Mouse (Mus musculus) cerebellum, adult 9-11 months (tissue): Measurements from ENCODE around the gene Noxred1.
"Not testable (repeated sequence)": the region's sequence is repeated elsewhere in the genome, so short reads cannot be mapped to it uniquely, and the experiment has no call there.

ENCODE experiments used
- DNase-seq: peaks from one replicate; pipeline ENCODE4 v3.0.0; 2022

Noxred1 gene

GRCm38 (mm10) chr12:87226801-87227200 is 11.7 kb downstream of the Noxred1 start:
- DNase-seq: no peak

GRCm38 (mm10) chr12:87224950-87225349 is 13.6 kb downstream of the Noxred1 start:
- DNase-seq: no peak

GRCm38 (mm10) chr12:87219362-87219761 is 19.2 kb downstream of the Noxred1 start:
- DNase-seq: no peak

DNA sequence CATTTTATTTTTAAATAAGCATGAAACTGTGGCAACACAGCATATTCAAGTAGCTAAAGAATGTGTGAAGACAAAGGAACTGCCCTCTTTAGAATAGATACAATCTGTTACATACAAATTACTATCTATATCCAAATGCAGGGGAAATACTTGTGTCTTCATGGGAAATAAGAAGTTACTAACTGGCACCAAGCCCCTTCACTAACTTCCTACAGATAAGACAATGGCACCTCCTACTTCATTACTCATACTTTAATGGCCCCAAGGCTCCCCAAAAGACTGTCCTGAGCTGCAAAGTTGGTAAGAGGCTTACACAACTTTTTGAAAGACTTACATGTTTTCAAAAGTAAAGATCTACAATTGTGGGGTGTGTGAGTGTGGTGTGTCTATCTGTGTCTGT is 20.9 kb downstream of the Noxred1 start:
- DNase-seq: no peak

DNA sequence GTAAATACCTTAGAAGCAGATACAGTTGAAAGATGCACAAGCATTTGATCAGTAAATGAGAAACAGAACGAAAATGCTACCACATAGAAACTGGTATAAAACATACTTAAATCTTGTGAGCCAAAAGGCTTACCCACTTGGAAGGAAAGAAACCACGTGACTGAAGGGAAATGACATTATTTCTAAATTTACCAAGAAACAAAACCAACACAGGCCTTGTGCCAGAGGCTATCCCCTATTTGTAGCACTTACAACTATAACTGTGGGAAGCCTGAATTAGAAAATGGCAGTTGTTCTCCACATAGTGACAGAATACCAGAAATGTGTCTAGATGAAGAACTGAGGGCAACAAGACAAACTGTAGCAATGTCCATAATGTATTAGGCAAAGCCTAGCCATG is 22.5 kb downstream of the Noxred1 start:
- DNase-seq: no peak

- DNase-seq: no peak
These were observed 25.5 kb downstream of the Noxred1 start for GRCm38 (mm10) chr12:87212844-87213606.

DNA sequence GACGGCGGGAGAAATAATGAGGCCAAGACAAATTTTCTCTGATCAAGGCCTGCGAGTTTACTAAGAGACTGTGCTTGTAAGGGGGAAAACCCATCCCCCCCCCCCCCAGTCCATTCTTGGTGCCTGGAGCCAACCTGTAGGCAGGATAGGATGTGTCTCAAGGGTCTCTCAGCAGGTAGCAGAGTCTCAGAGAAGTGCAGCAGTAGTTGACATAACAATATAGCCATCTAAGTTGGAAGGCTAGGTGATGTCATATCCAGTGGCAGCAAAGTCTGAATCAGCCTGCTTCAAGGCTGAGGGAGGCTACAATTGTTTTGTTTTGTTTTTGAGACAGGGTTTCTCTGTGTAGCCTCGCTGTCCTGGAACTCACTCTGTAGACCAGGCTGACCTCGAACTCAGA is 32.7 kb downstream of the Noxred1 start:
- DNase-seq: not testable (repeated sequence)

DNA sequence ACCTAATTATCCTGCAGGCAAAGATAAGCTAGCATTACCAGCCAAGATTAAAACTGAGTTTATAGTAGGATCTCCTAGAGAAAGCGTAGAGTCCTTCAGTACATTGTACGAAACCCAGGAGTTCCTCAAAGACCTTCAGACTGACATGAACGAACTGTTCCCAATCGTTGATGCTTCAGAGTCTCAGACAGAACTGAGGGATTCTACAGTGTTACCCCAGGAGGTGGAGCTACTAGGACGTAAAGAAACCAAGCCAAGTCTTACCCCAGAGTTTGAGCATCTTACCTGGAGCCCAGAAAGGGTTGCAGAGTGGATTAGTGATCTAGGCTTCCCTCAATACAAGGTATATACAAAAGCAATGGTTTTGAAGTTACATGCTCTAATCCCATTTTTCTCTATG is 36.8 kb downstream of the Noxred1 start:
- no peak for DNase-seq

- peak; percentile 84 for DNase-seq
These were observed 38.5 kb downstream of the Noxred1 start, which contains the start of gene Tmed8 for GRCm38 (mm10) chr12:87199973-87200586. TSS of gene Tmed8 (minus strand) at chr12:87200454.

- DNase-seq: peak; percentile 50
These were observed 39.1 kb downstream of the Noxred1 start, which contains the start of gene Samd15 for GRCm38 (mm10) chr12:87199206-87199972. TSS of gene Samd15 (plus strand) at chr12:87199723.

GRCm38 (mm10) chr12:87198792-87199191 is 39.7 kb downstream of the Noxred1 start:
- DNase-seq: no peak

DNA sequence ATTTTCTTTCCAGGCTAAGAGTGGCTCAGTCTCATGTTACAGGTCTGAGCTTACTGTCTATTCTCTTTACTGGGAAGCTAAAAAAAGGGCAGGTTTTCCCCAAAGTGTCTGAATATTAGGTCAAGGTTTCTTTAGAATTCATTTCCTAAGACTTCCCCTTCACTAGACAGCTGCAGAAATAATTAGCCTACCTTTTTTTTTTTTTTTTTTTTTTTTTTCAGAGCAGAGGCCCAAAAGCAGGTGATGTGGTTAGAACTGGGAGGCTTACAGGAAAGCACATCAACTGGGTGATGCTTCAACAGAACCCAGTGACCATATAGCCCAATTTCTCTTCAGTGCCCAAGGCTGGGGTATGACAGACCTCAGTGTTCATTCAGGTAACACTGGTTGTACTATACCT is 42.2 kb downstream of the Noxred1 start:
- DNase-seq: no peak

GRCm38 (mm10) chr12:87195069-87195468 is 43.5 kb downstream of the Noxred1 start:
- DNase-seq: no peak

DNA sequence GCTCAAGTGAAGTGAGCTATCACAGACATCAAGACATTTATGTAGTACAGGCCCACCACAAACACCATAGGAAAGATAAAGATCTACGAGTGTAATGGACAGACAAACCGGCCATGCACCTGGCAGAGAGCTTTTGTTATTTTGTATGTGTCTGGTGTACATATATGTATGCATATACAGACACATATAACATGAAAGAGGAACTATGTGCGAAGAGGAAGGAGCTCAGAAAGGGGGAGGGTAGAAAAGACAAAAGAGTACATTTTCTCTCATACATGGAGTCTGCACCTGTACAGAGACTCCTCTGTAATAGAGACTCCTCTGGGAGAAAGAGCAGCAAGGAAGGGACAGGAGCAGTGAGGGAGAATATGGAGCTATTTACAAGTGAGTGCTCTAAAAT is 45.5 kb downstream of the Noxred1 start:
- DNase-seq: no peak

GRCm38 (mm10) chr12:87177631-87178030 is 60.9 kb downstream of the Noxred1 start:
- no peak for DNase-seq

DNA sequence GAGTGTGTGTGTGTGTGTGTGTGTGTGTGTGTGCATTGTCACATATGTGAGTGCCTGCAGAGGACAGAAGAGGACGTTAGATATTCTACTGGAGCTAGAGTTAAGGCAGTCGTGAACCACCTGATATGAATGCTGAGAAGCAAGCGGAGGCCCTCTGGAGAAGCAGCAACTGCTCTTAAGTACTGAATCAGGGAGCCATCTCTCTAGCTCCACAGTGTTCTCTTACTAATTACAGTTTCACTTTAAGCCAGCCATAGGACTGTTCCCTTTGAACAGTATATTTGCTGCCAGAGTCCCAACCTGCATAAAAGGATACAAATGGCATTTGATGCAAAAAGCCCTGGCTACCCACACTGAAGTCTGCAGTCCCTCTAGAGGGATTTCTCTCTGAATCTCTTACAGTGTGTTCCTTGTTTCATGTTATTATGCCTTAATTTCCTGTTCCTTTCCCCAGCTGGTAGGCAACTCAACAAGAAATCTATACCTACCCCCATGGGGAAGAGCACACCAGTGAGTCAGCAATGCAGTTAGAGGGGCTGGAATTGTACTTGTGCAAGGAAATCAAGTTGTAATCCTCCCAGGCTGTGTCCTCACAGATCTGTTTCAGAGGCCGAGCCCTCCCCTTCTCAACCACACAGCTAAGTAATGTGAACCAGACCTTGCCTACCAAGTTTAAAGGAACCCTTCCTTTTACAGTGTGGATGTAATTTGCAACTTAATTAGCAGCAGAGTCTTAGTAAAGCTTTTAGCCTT is 63.2 kb downstream of the Noxred1 start:
- DNase-seq: no peak
